Mouse (Mus musculus): ENCODE measurements around the gene Elovl6.

Elovl6 gene

DNA sequence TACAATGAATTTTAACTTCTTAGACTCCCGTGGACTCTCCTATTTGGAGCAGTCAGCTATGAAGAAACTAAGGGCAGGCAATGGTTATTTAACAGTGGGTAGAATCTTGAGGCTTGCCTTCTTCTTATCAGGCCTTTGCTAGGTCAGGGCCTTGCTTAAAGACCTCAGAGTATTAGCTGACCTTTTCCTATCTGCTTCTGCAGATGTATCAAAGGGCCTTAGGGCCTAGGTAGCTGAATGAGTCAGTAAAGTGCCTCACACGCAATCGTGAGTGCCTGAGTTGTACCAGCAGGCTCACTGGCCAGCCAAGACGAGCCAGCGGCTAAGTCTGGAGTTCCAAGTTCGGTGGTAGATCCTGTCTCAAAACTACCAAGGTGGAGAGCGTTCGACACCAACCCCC is 33.3 kb downstream of the Elovl6 start:
- DNase-seq (ENCODE audit: low spot score in 2 of 2), result no peak

DNA sequence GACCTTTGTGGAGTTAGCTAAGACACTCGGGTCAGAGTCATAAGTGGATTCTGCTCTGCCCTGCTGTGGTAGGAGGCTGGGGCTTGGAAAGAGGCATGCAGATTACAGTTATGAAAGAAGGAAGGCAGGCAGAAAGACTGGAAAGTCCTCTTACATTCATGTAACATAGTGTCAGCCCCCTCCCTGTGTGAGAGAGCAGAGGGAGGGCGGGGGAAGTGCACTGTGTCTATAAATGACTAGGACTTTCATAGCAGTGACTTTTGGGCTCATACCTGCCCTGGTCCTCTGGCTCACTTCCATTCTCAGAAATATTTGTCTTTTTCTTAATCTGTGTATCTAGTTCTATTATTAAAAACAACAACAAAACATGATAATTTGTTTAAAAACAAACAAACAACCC is 33.9 kb downstream of the Elovl6 start:
- no peak for DNase-seq (ENCODE audit: low spot score in 2 of 2)

DNA sequence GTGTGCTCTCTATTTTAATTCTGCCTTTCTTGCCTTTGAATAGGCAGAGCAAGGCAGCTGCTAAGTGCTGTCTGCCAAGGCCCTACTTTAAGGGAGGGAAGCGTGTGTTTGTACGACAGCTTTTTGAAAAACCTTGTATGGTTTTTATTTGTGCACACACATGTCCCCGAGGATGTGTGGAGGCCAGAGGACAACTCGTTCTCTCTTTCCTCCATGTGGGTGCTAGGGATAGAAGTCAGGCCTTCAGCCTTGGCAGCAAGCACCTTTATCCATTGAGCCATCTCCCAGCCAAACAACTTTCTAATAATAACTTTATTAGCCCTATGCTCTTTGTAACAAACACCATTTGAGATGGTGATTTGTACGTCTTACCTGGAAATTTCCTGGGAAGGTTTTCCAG is 34.7 kb downstream of the Elovl6 start:
- DNase-seq (ENCODE audit: low spot score in 2 of 2), result no peak

DNA sequence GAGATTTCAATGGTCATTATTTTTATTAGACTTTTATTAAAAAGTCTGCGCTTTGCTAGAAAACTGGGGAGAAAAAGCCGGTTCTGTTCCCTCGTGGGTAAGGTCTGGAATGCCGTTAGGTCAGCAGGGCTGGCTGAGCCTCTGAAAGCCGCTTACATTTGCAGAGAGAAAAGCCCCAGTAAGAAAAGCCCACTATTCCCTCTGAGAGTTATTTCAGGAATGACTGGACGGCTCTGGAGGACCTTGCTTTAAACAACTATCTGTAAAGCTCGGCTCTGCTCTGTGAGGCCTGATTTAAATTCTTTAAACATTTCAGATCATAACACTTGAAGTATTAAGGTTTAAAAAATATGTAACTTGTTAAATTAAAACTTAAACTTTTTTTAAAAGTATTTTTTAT is 36.4 kb downstream of the Elovl6 start:
- DNase-seq (ENCODE audit: low spot score in 2 of 2), result no peak

- no peak for DNase-seq (ENCODE audit: low spot score in 2 of 2)
These were observed 38.8 kb downstream of the Elovl6 start for GRCm38 (mm10) chr3:129570989-129571388.

- no peak for DNase-seq (ENCODE audit: low spot score in 2 of 2)
These were observed 39.5 kb downstream of the Elovl6 start for GRCm38 (mm10) chr3:129571642-129572041.

DNA sequence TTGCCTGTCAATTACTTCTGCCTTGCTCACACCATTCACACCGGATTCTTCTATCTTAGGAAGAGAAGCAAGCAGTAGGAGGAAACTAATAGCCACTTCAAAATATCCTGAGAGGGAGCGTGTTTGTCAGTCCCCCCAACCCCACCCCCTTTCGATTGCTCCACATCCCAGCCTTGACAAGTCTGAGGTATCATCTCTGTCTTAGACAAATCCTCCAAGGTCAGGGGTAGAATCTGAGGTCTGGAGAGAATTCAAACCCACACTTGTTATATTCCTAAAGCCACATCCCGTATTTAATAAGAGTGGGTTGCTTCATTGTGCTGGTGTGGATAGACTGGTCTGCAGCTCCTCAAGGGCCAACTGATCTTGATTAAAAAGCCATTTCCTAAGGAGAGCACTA is 40.8 kb downstream of the Elovl6 start:
- no peak for DNase-seq (ENCODE audit: low spot score in 2 of 2)

DNA sequence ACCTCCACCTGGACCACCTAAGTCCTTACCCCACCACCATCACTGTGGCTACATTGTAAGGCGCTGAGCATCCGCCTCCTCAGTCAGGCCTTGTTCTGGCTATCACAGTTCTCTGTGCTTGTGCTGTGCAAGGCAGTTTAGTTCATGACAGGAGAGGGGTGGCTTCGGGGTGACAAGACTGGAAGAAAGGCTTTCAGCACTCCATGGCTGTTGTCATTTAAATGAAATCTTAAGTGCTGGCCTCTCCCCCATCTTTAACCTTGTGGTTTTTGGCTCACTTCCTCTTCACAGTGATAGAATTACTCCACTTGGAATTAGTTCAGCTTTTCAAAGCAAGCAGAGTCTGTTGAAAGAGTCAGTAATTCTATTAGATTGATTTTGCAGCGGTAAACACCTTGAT is 41.5 kb downstream of the Elovl6 start:
- no peak for DNase-seq (ENCODE audit: low spot score in 2 of 2)

DNA sequence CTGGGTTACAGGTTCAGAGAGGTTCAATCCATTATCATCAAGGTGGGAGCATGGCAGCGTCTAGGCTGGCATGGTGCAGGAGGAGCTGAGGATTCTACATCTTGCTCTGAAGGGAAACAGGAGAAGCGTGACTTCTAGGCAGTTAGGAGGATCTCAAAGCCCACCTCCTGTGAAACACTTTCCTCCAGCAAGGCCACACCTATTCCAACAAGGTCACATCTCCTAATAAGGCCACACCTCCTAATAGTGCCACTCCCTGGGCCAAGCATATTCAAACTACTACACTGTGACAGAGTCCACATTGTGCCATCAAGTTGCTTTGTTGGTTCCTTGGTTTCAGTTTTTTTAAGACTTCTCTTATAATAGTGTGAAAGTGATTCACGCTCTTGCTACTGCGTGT is 42.9 kb downstream of the Elovl6 start:
- DNase-seq (ENCODE audit: low spot score in 2 of 2), result no peak

GRCm38 (mm10) chr3:129576522-129576921 is 44.4 kb downstream of the Elovl6 start:
- DNase-seq (ENCODE audit: low spot score in 2 of 2), result no peak

- DNase-seq (ENCODE audit: low spot score in 2 of 2), result no peak
These were observed 46.8 kb downstream of the Elovl6 start for GRCm38 (mm10) chr3:129578741-129579475.

DNA sequence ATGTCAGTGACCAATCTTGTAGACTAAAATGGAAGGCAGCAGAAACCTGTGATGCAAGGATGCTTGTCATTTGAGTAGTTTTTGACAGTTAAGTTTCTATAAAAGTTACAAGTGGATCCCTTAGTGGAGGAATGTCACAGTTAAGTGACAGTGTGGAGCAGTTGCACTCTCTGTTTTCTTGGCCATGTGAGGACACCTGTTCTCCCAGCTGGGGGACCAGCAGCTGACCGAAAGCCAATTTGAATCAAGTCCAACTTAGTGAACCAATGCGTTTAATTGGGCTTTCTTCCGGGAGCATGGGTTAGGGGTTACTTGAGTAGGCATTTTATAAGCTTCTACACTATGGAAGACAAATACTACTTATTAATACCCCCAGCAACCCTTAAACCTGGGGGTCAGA is 48.9 kb downstream of the Elovl6 start:
- DNase-seq (ENCODE audit: low spot score in 2 of 2), result no peak

- DNase-seq (ENCODE audit: low spot score in 2 of 2), result no peak
These were observed 50.3 kb downstream of the Elovl6 start for GRCm38 (mm10) chr3:129582449-129582848.

DNA sequence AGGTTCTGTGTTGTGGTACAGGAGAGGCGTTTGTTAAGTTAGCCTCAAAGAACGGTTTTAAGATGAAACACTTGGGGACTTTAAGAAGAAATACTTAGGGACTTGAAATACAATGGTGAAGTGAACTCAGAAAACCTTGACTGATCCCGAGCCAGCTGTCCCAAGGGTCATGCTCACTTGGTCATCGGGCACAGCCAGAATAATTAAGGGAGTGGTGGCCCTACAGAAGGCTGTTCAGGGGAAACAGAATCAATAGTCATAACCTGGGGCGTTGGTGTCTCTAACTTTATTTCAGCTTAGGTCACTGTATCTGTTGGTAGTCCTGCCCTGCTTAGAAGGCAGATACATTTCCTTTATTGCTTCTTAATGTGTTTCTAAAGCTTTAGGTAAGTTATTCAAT is 51.1 kb downstream of the Elovl6 start:
- DNase-seq (ENCODE audit: low spot score in 2 of 2), result no peak

DNA sequence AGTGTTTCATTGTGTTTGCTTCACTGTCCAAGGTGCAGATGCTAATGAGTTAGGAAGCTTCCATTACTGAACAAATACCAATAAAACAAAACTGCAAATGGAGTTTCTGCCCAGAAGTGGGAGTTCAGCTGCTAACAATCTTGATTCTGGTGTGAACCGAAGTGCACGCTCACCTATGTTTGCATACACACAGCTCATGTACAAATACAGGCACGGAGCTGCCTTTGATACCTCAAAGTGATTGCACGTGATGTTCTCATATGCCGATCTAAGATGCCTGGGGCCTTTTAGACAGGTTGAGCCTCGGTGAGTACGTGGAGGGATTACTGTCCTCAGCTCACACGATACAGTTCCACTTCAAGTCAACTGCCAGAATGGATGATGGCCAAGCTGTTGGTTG is 55.8 kb downstream of the Elovl6 start:
- no peak for DNase-seq (ENCODE audit: low spot score in 2 of 2)

DNA sequence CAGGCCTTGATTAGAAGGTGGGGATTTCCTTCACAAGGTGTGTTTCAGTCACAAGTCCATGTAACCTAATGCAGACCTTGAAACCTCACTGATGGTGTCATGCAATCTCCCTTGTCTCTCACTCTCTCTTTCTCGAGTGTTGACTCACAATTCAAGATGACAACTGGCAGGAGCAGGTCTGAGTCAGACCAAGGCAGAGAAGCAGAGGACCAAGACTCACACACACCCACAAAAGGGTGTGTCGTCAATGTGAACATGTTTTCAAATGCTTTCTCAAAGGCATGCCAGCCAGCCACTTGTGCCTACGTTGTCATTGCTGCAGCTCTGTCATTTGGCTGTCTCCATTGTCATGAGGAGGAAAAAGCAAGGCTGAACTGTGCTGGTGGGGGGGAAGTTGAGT is 56.6 kb downstream of the Elovl6 start:
- DNase-seq (ENCODE audit: low spot score in 2 of 2), result peak; percentile 28 to 50

DNA sequence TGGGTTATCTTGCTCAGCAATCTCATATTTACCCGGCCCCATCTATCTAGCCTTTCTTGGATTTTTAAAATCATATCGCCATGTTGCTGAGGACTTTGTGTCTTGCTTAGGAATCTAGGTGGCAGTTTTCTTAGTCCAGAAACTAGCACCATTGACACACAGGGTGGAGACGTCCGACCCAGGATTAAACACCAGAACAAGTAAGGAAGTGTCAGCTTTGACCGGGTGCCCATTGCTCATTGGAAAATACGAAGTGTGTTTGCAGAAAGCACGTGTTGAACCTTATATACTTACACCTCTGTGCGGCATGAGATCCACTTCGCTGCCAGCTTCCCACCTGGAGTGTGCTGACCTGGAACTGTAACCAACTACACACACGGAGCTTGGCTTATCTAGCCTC is 57.5 kb downstream of the Elovl6 start:
- DNase-seq (ENCODE audit: low spot score in 2 of 2), result no peak

DNA sequence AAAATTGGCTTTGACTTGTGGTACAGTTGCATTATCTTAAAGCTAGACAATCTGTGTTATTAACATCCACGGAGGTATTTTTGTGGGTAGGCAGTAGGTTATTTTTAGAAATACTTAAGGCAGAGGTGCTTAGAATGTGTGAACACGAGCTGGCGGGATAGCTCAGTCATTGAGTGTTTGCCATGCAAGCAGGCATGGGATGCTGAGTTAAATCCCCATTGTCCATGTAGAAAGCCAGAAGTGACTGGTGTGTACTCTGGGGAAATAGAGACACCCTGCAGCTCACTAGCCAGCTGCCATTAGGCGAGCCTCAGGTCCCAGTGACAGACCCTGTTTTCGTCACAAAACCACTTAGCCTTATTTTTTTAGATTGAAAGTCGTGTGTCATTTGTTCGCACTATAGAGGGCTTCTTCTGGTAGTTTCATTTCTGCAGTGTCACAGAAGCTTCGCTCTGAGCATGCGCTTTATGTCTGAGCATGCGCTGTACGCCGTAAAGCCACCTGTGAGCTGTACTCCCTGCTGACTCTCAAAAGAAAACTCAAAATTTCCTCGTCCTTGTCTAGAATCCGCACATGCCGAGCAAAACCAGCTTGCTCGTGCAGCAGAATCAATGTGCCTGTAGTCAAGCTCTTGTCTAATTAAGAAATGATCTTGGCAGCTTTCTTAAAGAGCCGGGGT is 58.5 kb downstream of the Elovl6 start:
- DNase-seq (ENCODE audit: low spot score in 2 of 2), result peak; percentile 80 to 82

- DNase-seq (ENCODE audit: low spot score in 2 of 2), result no peak
These were observed 59.1 kb downstream of the Elovl6 start for GRCm38 (mm10) chr3:129591251-129591650.

DNA sequence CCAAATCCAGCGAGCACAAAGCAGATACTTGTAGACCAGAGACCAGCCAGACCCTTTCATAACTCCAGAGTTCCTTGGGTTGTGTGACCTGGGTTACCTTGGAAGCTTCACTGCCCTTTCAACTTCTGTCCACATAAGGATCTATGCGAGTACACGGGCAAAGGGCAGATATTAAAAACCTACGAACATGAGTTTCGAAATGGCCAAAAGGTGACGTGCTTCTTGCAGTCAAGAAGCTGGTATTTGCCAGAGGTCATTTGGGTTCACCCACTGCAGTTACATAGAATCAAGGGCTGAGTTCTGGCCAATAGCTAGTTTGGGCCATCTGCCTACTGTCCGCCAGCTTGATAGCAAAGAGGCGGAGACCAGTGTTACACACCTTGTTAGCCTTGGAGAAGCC is 59.6 kb downstream of the Elovl6 start:
- DNase-seq (ENCODE audit: low spot score in 2 of 2), result no peak

DNA sequence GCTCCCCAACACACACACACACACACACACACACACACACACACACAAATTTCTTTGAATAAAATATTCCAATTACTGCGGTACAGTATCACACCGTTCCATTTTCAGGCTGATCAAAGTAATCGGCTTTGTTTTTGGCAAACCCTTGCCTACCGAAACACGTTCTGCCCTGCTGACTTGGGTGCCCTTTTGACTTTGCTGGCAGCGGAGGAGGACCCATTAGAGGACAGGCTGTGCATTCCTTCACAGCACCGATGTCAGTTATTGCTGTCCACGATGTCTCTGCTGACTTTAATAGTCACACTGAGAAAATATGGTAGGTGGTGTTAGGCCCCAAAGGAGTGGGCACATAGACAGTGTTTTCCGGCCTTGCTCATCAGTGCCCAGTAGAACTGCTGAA is 60.8 kb downstream of the Elovl6 start:
- no peak for DNase-seq (ENCODE audit: low spot score in 2 of 2)

GRCm38 (mm10) chr3:129593735-129594134 is 61.6 kb downstream of the Elovl6 start:
- DNase-seq (ENCODE audit: low spot score in 2 of 2), result no peak

DNA sequence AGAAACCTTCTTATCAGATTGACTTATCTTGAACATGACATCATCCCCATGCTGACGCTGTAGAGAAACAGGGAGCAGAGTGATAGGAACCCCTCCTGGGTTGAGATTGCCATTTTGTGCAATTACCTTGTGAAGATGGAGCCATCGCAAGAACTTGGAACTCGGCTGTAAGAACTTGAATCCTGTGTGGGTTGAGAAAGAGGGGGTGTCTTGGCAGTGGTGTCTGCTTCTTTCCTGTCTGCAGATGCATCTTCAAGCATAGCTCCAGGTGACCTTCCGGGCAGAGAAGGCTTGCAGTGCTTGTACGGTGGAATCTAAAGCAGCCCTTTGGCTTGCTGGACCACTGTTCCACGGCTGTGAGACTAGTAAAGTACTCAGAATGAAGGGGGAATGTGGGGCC is 63.9 kb downstream of the Elovl6 start:
- no peak for DNase-seq (ENCODE audit: low spot score in 2 of 2)

GRCm38 (mm10) chr3:129602289-129602688 is 70.1 kb downstream of the Elovl6 start:
- peak; percentile 14 to 16 for DNase-seq (ENCODE audit: low spot score in 2 of 2)
